Mouse (Mus musculus) embryonic facial prominence, embryonic 11.5 days (tissue): ENCODE data around the gene Batf2. TPM values are rescaled to one million over a fixed set of nuclear protein-coding genes. Genes with fewer than 3 reads are reported as not detected.

Source experiments
- ATAC-seq: fragments of 200-750 bp; cut with Nextera tagmentation; replicated peaks from 2 replicates; pipeline ENCODE4 v1.8.0; 2017; ENCODE audit warnings: low read depth; ENCODE audit not compliant: insufficient number of reproducible peaks, low FRiP score, low TSS enrichment
- DNase-seq: peaks from one replicate; pipeline ENCODE4 v3.0.0-alpha.2; 2015; ENCODE audit warnings: low spot score
- H3K27ac ChIP-seq: fragments of 300-500 bp; sonication (generic); replicated peaks from 2 replicates; pipeline ENCODE4 v1.5.1; 2014; ENCODE audit warnings: mild to moderate bottlenecking, low read depth, low read length, control low read depth
- H3K27me3 ChIP-seq: fragments of 300-500 bp; sonication (generic); 2 replicates; pipeline ENCODE4 v1.6.1; 2014; ENCODE audit warnings: mild to moderate bottlenecking, low read length, moderate library complexity, mixed read lengths; ENCODE audit not compliant: control insufficient read depth, insufficient read depth
- H3K36me3 ChIP-seq: fragments of 300-500 bp; sonication (generic); replicated peaks from 2 replicates; pipeline ENCODE4 v1.6.1; 2014; ENCODE audit warnings: low read depth, mild to moderate bottlenecking, low read length, moderate library complexity, mixed read lengths; ENCODE audit not compliant: control insufficient read depth, insufficient read depth
- H3K4me1 ChIP-seq: fragments of 300-500 bp; sonication (generic); 2 replicates; pipeline ENCODE4 v1.6.1; 2014; ENCODE audit warnings: low read length, mixed read lengths; ENCODE audit not compliant: control insufficient read depth, insufficient read depth
- H3K4me2 ChIP-seq: fragments of 300-500 bp; sonication (generic); 2 replicates; pipeline ENCODE4 v1.6.1; 2014; ENCODE audit warnings: low read depth, mild to moderate bottlenecking, control low read depth, low read length, moderate library complexity
- H3K4me3 ChIP-seq: fragments of 300-500 bp; sonication (generic); 2 replicates; pipeline ENCODE4 v1.5.1; 2014; ENCODE audit warnings: low read depth, low read length, control low read depth
- H3K9ac ChIP-seq: fragments of 300-500 bp; sonication (generic); replicated peaks from 2 replicates; pipeline ENCODE4 v1.6.1; 2014; ENCODE audit warnings: mild to moderate bottlenecking, control low read depth, low read length
- H3K9me3 ChIP-seq: fragments of 300-500 bp; sonication (generic); replicated peaks from 2 replicates; pipeline ENCODE4 v1.6.1; 2016; ENCODE audit warnings: mild to moderate bottlenecking, low read length, inconsistent platforms, mixed read lengths; ENCODE audit not compliant: control insufficient read depth
- WGBS: fragments of 180-500 bp; shearing (Covaris S2); extraction: QIAGEN DNeasy Blood & Tissue Kit; methylation state at CpG from one replicate; pipeline ENCODE4 v1.1.7; 2014; 5-methylcytosine and 5-hydroxymethylcytosine counted together
- polyA plus RNA-seq: library from polyadenylated mRNA; unstranded; fragments of >200 nt; fragmentation: Nextera tagmentation; extraction: Ambion mirVana; gene quantifications from 2 replicates; pipeline ENCODE4 v1.2.1, GENCODE M21; 2014

The Batf2 gene
- polyA plus RNA-seq, 1 experiment from 2014 or later = not detected

DNA sequence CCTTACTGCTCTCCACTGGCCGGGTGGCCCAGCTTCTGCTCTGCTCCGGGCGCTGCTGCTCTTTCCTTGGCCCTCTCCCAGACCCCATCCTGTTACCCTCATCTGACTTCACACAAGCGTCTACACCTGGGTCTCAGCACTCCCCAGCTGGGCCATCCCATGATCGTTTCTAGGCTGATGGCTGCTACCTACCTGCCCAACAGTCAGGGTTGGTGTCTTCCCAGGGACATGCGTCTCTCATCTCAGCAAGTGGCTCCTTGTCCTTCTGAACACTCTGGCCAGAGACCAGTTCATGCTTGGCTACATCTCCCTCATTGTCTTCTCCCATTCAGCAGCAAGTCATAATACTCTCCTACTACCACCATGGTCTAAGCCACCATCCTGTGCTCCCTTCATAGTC is 1.1 kb upstream of the Batf2 start:
- Histone ChIP-seq H3K27ac (no peak overlapping the region), H3K9me3 (no peaks in the 10 kb centered on the region), H3K36me3 (no peaks in the 10 kb centered on the region; the same call in 1 of the 2 replicates), H3K4me2 (peak overlapping the region; percentile 82), H3K27me3 (no peaks in the 10 kb centered on the region), H3K4me3 (peak overlapping the region; percentile 3; the same call in 1 of the 2 replicates), H3K4me1 (no peaks in the 10 kb centered on the region), H3K9ac (no peak overlapping the region; the same call in none of the 2 replicates)
- WGBS = 96% methylated on average over 6 of the region's 6 CpGs
- no peak for DNase-seq
- no peak for ATAC-seq

DNA sequence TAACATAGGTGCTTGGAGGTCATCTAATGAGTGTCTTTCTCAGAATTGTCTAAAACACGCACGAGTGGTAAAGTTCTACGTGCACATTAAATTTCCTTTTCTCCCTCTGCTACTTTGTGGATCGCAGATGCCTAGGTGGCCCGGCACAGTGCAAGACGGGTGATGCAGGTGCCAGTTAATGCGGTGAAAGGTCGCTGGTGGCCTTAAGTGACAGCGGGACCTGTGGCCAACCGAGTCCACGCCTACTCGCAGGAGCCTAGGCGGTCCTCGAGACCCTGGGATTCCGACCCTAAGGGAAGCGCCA is 457 bp upstream of the Batf2 start:
- 8% methylated on average over 16 of the region's 16 CpGs for WGBS
- Histone ChIP-seq H3K4me2 (peak overlapping the region; percentile 82), H3K9me3 (no peaks in the 10 kb centered on the region), H3K4me3 (peak overlapping the region; percentile 66), H3K4me1 (no peaks in the 10 kb centered on the region), H3K9ac (peak overlapping the region; percentile 87), H3K36me3 (no peaks in the 10 kb centered on the region; the same call in 1 of the 2 replicates), H3K27me3 (no peaks in the 10 kb centered on the region), H3K27ac (peak overlapping the region; percentile 95)
- no peak for ATAC-seq
- DNase-seq = no peak

DNA sequence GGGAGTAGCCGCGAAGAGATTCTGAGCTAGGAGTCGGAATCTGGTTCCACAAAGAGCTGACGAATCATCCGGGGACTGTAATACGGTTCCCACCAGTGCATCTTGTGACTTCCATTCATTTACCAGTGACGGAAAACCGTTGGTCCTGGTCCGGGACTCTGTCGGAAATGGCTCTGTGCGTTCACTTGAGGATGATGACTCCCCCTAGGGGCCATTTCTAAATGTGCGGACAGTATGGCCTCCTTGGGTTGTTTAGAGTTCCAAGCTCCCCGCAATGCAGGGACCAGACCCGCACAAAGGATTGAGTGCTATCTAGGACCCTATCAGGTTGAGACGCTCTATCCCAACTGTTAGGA is 589 bp downstream of the Batf2 start, which contains the start of gene Arl2:
Gene Arl2 (minus strand): TSS at position 155 of the 356 bp plus-strand sequence.
- under 1% methylated on average over 15 of the region's 15 CpGs for WGBS

DNA sequence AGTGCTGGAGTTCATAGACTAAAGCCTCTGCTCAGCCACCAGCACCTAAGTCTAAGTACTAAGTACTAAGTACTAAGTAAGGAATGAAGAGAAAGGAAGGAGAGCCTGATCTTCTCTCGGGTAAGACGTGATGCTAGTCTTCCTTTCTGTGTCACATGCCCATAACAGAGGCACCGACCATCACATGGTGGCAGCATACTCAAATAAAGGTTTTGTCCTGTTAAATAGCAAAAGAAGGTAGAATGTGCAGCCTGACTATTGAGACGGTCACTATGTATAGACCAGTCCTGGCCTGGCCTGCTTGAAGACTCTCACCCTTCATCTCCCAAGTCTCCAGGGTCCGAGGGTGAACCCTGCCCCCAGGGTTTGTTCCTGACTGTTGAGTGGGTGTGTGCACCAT is 4.1 kb downstream of the Batf2 start:
- H3K36me3 ChIP-seq = no peaks in the 10 kb centered on the region
- 76% methylated on average over 5 of the region's 5 CpGs for WGBS
- H3K27ac ChIP-seq = no peak overlapping the region

More for the DNA sequence above, 589 bp downstream of the Batf2 start, which contains the start of gene Arl2:
- Histone ChIP-seq H3K4me1 (no peaks in the 10 kb centered on the region), H3K9me3 (no peaks in the 10 kb centered on the region), H3K27me3 (no peaks in the 10 kb centered on the region), H3K9ac (peak within 1 kb of the TSS; percentile 87), H3K4me2 (peak within 1 kb of the TSS; percentile 82), H3K4me3 (peak within 1 kb of the TSS; percentile 66), H3K27ac (peak within 1 kb of the TSS; percentile 95), H3K36me3 (no peaks in the 10 kb centered on the region)
- ATAC-seq (peak; percentile 63), DNase-seq (peak; percentile 93)

DNA sequence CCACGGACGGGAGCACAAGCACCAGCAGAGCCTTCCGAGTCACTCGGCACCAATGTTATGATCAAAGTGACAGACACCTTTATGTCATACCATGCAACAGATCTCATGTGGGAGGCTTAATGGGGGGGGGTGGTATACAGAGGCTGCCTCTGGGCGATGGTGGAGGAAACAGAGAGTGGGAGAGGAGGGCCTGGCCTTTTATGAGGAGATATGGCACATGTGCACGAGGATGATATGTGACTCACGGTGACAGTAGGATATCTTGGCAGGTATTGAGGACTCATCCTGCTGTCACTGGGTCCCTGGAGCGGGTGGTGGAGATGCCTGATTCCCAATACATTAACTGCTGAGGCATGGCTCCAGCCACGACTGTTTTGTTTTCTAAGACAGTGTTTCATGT is 14.4 kb downstream of the Batf2 start:
- no peaks in the 10 kb centered on the region for H3K4me1 ChIP-seq
- H3K27ac ChIP-seq = no peak overlapping the region
- H3K4me2 ChIP-seq = no peak overlapping the region
- no peak overlapping the region for H3K4me3 ChIP-seq
- 78% methylated on average over 9 of the region's 9 CpGs for WGBS
- H3K9me3 ChIP-seq = no peaks in the 10 kb centered on the region
- no peaks in the 10 kb centered on the region for H3K27me3 ChIP-seq
- no peak for ATAC-seq
- no peaks in the 10 kb centered on the region for H3K36me3 ChIP-seq
- no peak overlapping the region for H3K9ac ChIP-seq
- no peak for DNase-seq

More for the DNA sequence above, 4.1 kb downstream of the Batf2 start:
- ATAC-seq (no peak), DNase-seq (no peak)
- Histone ChIP-seq H3K4me2 (no peak overlapping the region), H3K9me3 (no peaks in the 10 kb centered on the region), H3K27me3 (no peaks in the 10 kb centered on the region), H3K4me1 (no peaks in the 10 kb centered on the region), H3K9ac (no peak overlapping the region), H3K4me3 (no peak overlapping the region)

DNA sequence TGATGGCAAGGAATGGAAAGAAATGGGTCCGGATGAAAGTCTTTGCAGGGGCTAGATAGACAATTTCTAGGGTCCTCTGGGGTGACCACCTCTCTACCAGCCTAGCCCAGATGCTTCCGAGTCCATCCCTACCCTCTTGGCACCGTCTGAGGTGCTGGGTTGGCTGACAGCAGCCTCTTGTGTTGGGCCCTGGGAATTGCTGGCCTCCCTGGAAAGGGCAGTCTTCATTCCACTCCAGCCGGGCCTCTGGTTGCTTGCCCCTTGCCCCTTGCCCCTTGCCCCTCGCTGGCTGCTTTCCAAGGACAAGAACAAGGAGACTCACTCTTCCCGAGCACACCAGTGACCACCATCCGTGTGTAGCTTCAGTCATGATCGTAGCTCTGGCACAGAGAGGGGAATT is 15.6 kb downstream of the Batf2 start:
- Histone ChIP-seq H3K4me3 (no peak overlapping the region), H3K36me3 (no peaks in the 10 kb centered on the region), H3K4me2 (no peak overlapping the region), H3K9ac (no peak overlapping the region), H3K27ac (no peak overlapping the region), H3K4me1 (no peaks in the 10 kb centered on the region), H3K27me3 (no peaks in the 10 kb centered on the region), H3K9me3 (no peaks in the 10 kb centered on the region)
- 51% methylated on average over 8 of the region's 8 CpGs for WGBS
- ATAC-seq (no peak), DNase-seq (no peak)

DNA sequence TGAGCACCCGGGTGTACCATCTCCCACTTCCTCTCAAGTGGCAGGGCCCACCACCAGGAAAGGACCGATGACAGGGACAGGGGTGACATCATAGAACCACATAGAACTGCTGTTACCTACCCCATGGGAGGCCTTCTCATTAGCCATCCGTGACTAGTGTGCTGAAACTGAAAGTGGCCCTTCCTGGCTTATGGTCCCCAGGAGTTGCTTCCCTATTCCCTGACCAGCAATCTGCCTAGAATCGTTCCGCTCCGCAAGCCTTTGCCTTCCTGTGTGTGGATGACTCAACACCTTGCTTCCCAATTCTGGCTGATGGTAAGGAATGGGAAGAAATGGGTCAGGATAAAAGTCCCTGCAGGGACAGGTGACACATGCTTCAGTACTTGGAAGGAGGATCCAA is 16.4 kb downstream of the Batf2 start:
- no peaks in the 10 kb centered on the region for H3K4me1 ChIP-seq
- no peaks in the 10 kb centered on the region for H3K9me3 ChIP-seq
- H3K36me3 ChIP-seq = no peaks in the 10 kb centered on the region
- DNase-seq (no peak), ATAC-seq (no peak)
- H3K4me3 ChIP-seq = no peak overlapping the region
- no peak overlapping the region for H3K27ac ChIP-seq
- no peak overlapping the region for H3K4me2 ChIP-seq
- 73% methylated on average over 6 of the region's 6 CpGs for WGBS
- H3K9ac ChIP-seq = no peak overlapping the region
- H3K27me3 ChIP-seq = no peaks in the 10 kb centered on the region

DNA sequence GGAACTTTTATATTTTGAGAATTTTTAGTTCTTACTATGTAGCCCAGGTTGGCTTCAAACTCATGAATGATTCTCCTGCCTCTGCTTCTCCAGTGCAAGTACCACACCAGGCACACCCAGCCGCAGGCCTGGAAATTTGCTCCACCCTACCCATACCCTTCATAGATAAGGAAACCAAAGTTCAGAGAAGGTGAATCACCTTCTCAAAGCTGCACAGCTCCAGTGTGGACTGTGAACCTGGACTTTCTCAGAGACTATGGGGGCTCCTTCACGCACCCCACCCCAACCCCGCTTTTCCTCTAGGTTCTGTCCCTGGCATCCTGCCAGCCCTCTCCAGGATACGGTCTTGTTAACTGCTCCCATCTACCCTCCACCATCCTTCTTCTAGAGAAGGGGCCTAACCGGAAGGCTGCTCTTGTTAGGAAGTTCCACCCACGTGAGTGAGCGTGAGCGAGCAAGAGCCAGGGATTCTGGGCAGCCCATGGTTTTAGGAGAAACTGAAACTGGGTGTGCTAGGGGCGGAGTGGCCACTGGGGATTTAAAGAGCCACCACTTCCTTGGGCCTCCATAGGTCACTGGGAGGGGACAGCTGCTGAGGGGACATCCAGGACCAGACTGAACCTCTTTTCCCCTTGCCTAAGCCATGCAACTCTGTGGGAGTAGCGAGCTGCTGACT is 23.2 kb downstream of the Batf2 start:
- no peaks in the 10 kb centered on the region for H3K4me1 ChIP-seq
- ATAC-seq = no peak

More for the DNA sequence above, 23.2 kb downstream of the Batf2 start:
- H3K27ac ChIP-seq = no peak overlapping the region
- no peak overlapping the region for H3K4me3 ChIP-seq
- no peak overlapping the region for H3K4me2 ChIP-seq
- no peak for DNase-seq
- H3K9me3 ChIP-seq = no peaks in the 10 kb centered on the region
- no peaks in the 10 kb centered on the region for H3K36me3 ChIP-seq
- H3K27me3 ChIP-seq = no peaks in the 10 kb centered on the region
- H3K9ac ChIP-seq = no peak overlapping the region
- 78% methylated on average over 10 of the region's 10 CpGs for WGBS
